Mouse (Mus musculus) CH12.LX (cell line): Measurements from ENCODE around the gene Galnt6. TPM values are rescaled to one million over a fixed set of nuclear protein-coding genes. Genes with fewer than 3 reads are reported as not detected.

Experiments used
- DNase-seq: peaks from one replicate; pipeline ENCODE4 v3.0.0-alpha.2; 2013; ENCODE audit errors: extremely low read depth
- H3K27ac ChIP-seq: 2 replicates; pipeline ENCODE4 v1.5.1; 2012; ENCODE audit warnings: low read depth, mild to moderate bottlenecking, control low read depth, moderate library complexity; ENCODE audit not compliant: insufficient read depth
- H3K27me3 ChIP-seq: replicated peaks from 2 replicates; pipeline ENCODE3; 2012; ENCODE audit warnings: inconsistent platforms
- H3K36me3 ChIP-seq, 2 experiments: replicated peaks in 1 of 2; 2 replicates each; pipeline versions ENCODE3 to v1.6.1; 2012; ENCODE audit warnings: inconsistent platforms in 1 of 2, low read length in 1 of 2, mild to moderate bottlenecking in 1 of 2, mixed read lengths in 1 of 2, moderate library complexity in 1 of 2; ENCODE audit not compliant: control insufficient read depth in 1 of 2, insufficient read depth in 1 of 2
- H3K4me1 ChIP-seq, 2 experiments: 2 replicates each; pipeline ENCODE4 v1.6.1; 2012; ENCODE audit warnings: inconsistent platforms in 1 of 2, moderate library complexity in 1 of 2; ENCODE audit not compliant: insufficient read depth in 2 of 2, control insufficient read depth in 1 of 2
- H3K4me2 ChIP-seq: 2 replicates; pipeline ENCODE4 v1.6.1; 2012; ENCODE audit warnings: low read depth, mild to moderate bottlenecking, control low read depth; ENCODE audit not compliant: poor library complexity, insufficient read depth, severe bottlenecking
- H3K4me3 ChIP-seq, 3 experiments: fragments of 150-350 bp in 1 of 3; sonication (generic) in 1 of 3; replicated peaks in 1 of 3; 2 replicates each; pipeline versions ENCODE3 to v1.5.1; 2011 to 2012; ENCODE audit warnings: low read depth in 2 of 3, low read length in 2 of 3, mild to moderate bottlenecking in 2 of 3, moderate library complexity in 2 of 3, control low read depth in 1 of 3, improper control_type of control experiment in 1 of 3, inconsistent platforms in 1 of 3, mixed read lengths in 1 of 3; ENCODE audit not compliant: poor library complexity in 1 of 3
- H3K79me2 ChIP-seq: replicated peaks from 2 replicates; pipeline ENCODE4 v1.6.1; 2012; ENCODE audit warnings: mild to moderate bottlenecking, moderate library complexity; ENCODE audit not compliant: control insufficient read depth, poor library complexity, insufficient read depth, severe bottlenecking; ENCODE audit errors: extremely low read depth
- H3K9ac ChIP-seq: 2 replicates; pipeline ENCODE4 v1.6.1; 2012; ENCODE audit warnings: low read depth, mild to moderate bottlenecking, control low read depth, moderate library complexity; ENCODE audit not compliant: insufficient read depth
- H3K9me3 ChIP-seq: replicated peaks from 2 replicates; pipeline ENCODE3; 2012; ENCODE audit warnings: low read length, inconsistent platforms, mixed read lengths
- BHLHE40 ChIP-seq: IDR thresholded peaks from 2 replicates; pipeline ENCODE4 v1.6.1; 2011; ENCODE audit warnings: mild to moderate bottlenecking, low read depth, low read length, improper control_type of control experiment
- CHD1 ChIP-seq: IDR thresholded peaks from 2 replicates; pipeline ENCODE4 v1.6.1; 2012; ENCODE audit warnings: low read depth, low read length, improper control_type of control experiment, inconsistent platforms
- CHD2 ChIP-seq: IDR thresholded peaks from 2 replicates; pipeline ENCODE4 v1.6.1; 2011; ENCODE audit warnings: low read length, improper control_type of control experiment
- CTCF ChIP-seq, 2 experiments: IDR thresholded peaks in 1 of 2; conservative IDR thresholded peaks in 1 of 2; 2 replicates each; pipeline ENCODE4 v1.5.1; 2011 to 2012; ENCODE audit warnings: low read depth in 2 of 2, low read length in 2 of 2, improper control_type of control experiment in 1 of 2, inconsistent platforms in 1 of 2, mild to moderate bottlenecking in 1 of 2, moderate library complexity in 1 of 2
- E2F4 ChIP-seq: IDR thresholded peaks from 2 replicates; pipeline ENCODE4 v1.6.1; 2011; ENCODE audit warnings: low read depth, low read length, improper control_type of control experiment; ENCODE audit not compliant: insufficient replicate concordance
- ELF1 ChIP-seq: IDR thresholded peaks from 2 replicates; pipeline ENCODE4 v1.6.1; 2014; ENCODE audit warnings: low read depth, mild to moderate bottlenecking, inconsistent platforms, low read length, improper control_type of control experiment
- EP300 ChIP-seq: IDR thresholded peaks from 2 replicates; pipeline ENCODE4 v1.6.1; 2011; ENCODE audit warnings: low read length, improper control_type of control experiment
- ETS1 ChIP-seq: conservative IDR thresholded peaks from 2 replicates; pipeline ENCODE4 v1.6.1; 2012; ENCODE audit warnings: low read depth, mild to moderate bottlenecking, inconsistent platforms, low read length, improper control_type of control experiment, moderate library complexity
- GABPA ChIP-seq: IDR thresholded peaks from 2 replicates; pipeline ENCODE4 v1.6.1; 2012; ENCODE audit warnings: low read depth, low read length, improper control_type of control experiment, inconsistent platforms; ENCODE audit not compliant: insufficient replicate concordance
- HCFC1 ChIP-seq: IDR thresholded peaks from 2 replicates; pipeline ENCODE4 v1.6.1; 2012; ENCODE audit warnings: low read depth, mild to moderate bottlenecking, inconsistent platforms, low read length, improper control_type of control experiment
- IRF4 ChIP-seq: IDR thresholded peaks from 2 replicates; pipeline ENCODE4 v1.6.1; 2014; ENCODE audit warnings: low read depth, mild to moderate bottlenecking, inconsistent platforms, low read length, improper control_type of control experiment
- JUN ChIP-seq: IDR thresholded peaks from 2 replicates; pipeline ENCODE4 v1.6.1; 2011; ENCODE audit warnings: low read depth, mild to moderate bottlenecking, low read length, improper control_type of control experiment, moderate library complexity; ENCODE audit not compliant: insufficient read depth
- JUND ChIP-seq: conservative IDR thresholded peaks from 2 replicates; pipeline ENCODE4 v1.6.1; 2011; ENCODE audit warnings: low read depth, low read length, improper control_type of control experiment
- KAT2A ChIP-seq: IDR thresholded peaks from 2 replicates; pipeline ENCODE4 v1.6.1; 2012; ENCODE audit warnings: low read length, improper control_type of control experiment, inconsistent platforms; ENCODE audit not compliant: insufficient replicate concordance
- MAFK ChIP-seq: IDR thresholded peaks from 2 replicates; pipeline ENCODE4 v1.6.1; 2011; ENCODE audit warnings: low read length, improper control_type of control experiment; ENCODE audit not compliant: insufficient replicate concordance
- MAX ChIP-seq: IDR thresholded peaks from 2 replicates; pipeline ENCODE4 v1.6.1; 2011; ENCODE audit warnings: low read length, improper control_type of control experiment
- MAZ ChIP-seq: IDR thresholded peaks from 2 replicates; pipeline ENCODE4 v1.6.1; 2012; ENCODE audit warnings: low read depth, mild to moderate bottlenecking, inconsistent platforms, low read length, improper control_type of control experiment, moderate library complexity
- MEF2A ChIP-seq: IDR thresholded peaks from 2 replicates; pipeline ENCODE4 v1.6.1; 2014; ENCODE audit warnings: low read depth, mild to moderate bottlenecking, inconsistent platforms, low read length, improper control_type of control experiment, borderline replicate concordance
- MXI1 ChIP-seq: IDR thresholded peaks from 2 replicates; pipeline ENCODE4 v1.6.1; 2011; ENCODE audit warnings: mild to moderate bottlenecking, low read depth, low read length, improper control_type of control experiment
- MYC ChIP-seq: IDR thresholded peaks from 2 replicates; pipeline ENCODE4 v1.6.1; 2011; ENCODE audit warnings: low read depth, mild to moderate bottlenecking, improper control_type of control experiment, low read length
- NELFE ChIP-seq: IDR thresholded peaks from 2 replicates; pipeline ENCODE4 v1.6.1; 2011; ENCODE audit warnings: low read depth, low read length, improper control_type of control experiment
- NRF1 ChIP-seq: IDR thresholded peaks from 2 replicates; pipeline ENCODE4 v1.6.1; 2014; ENCODE audit warnings: low read depth, mild to moderate bottlenecking, inconsistent platforms, low read length, improper control_type of control experiment, moderate library complexity
- PAX5 ChIP-seq: IDR thresholded peaks from 2 replicates; pipeline ENCODE4 v1.6.1; 2012; ENCODE audit warnings: low read length, inconsistent platforms, mixed read lengths
- POLR2A ChIP-seq: IDR thresholded peaks from 2 replicates; pipeline ENCODE4 v1.6.1; 2011; ENCODE audit warnings: low read depth, mild to moderate bottlenecking, improper control_type of control experiment, low read length
- POLR2AphosphoS2 ChIP-seq: IDR thresholded peaks from 2 replicates; pipeline ENCODE4 v1.6.1; 2011; ENCODE audit warnings: low read depth, low read length, improper control_type of control experiment
- RAD21 ChIP-seq: IDR thresholded peaks from 2 replicates; pipeline ENCODE4 v1.6.1; 2011; ENCODE audit warnings: low read depth, mild to moderate bottlenecking, low read length, improper control_type of control experiment, moderate library complexity
- RCOR1 ChIP-seq: conservative IDR thresholded peaks from 2 replicates; pipeline ENCODE4 v1.6.1; 2012; ENCODE audit warnings: low read depth, mild to moderate bottlenecking, inconsistent platforms, low read length, improper control_type of control experiment
- SIN3A ChIP-seq: IDR thresholded peaks from 2 replicates; pipeline ENCODE4 v1.6.1; 2012; ENCODE audit warnings: low read length, improper control_type of control experiment, inconsistent platforms
- SMC3 ChIP-seq: IDR thresholded peaks from 2 replicates; pipeline ENCODE4 v1.6.1; 2011; ENCODE audit warnings: low read depth, low read length, improper control_type of control experiment
- TBP ChIP-seq: conservative IDR thresholded peaks from 2 replicates; pipeline ENCODE4 v1.6.1; 2011; ENCODE audit warnings: low read depth, low read length, improper control_type of control experiment
- TCF12 ChIP-seq: IDR thresholded peaks from 2 replicates; pipeline ENCODE4 v1.6.1; 2014; ENCODE audit warnings: low read depth, mild to moderate bottlenecking, inconsistent platforms, low read length, improper control_type of control experiment
- UBTF ChIP-seq: IDR thresholded peaks from 2 replicates; pipeline ENCODE4 v1.6.1; 2012; ENCODE audit warnings: low read depth, mild to moderate bottlenecking, inconsistent platforms, low read length, improper control_type of control experiment, moderate library complexity
- USF1 ChIP-seq: IDR thresholded peaks from 2 replicates; pipeline ENCODE4 v1.6.1; 2014; ENCODE audit warnings: low read depth, mild to moderate bottlenecking, inconsistent platforms, low read length, improper control_type of control experiment
- USF2 ChIP-seq: conservative IDR thresholded peaks from 2 replicates; pipeline ENCODE4 v1.6.1; 2011; ENCODE audit warnings: low read depth, low read length, improper control_type of control experiment
- ZC3H11A ChIP-seq: IDR thresholded peaks from 2 replicates; pipeline ENCODE4 v1.6.1; 2012; ENCODE audit warnings: low read depth, mild to moderate bottlenecking, inconsistent platforms, low read length, improper control_type of control experiment
- ZKSCAN1 ChIP-seq: IDR thresholded peaks from 2 replicates; pipeline ENCODE4 v1.6.1; 2012; ENCODE audit warnings: low read depth, inconsistent platforms, low read length, improper control_type of control experiment, borderline replicate concordance
- ZMIZ1 ChIP-seq: IDR thresholded peaks from 2 replicates; pipeline ENCODE4 v1.6.1; 2012; ENCODE audit warnings: low read depth, mild to moderate bottlenecking, inconsistent platforms, low read length, improper control_type of control experiment
- ZNF384 ChIP-seq: IDR thresholded peaks from 2 replicates; pipeline ENCODE4 v1.6.1; 2012; ENCODE audit warnings: low read depth, low read length, improper control_type of control experiment, inconsistent platforms
- dilution Hi-C: fragments of 300-500 bp; cut with MboI; formaldehyde crosslinking; loops from 2 replicates; pipeline ENCODE4 v1.14.3; 2020; ENCODE audit warnings: low sequenced_read_pairs; ENCODE audit not compliant: extremely low pct_unique_long_range_greater_than_20kb, extremely low pct_ligation_motif_present
- in situ Hi-C: fragments of 300-500 bp; cut with MboI; formaldehyde crosslinking; loops from 3 replicates; pipeline ENCODE4 v1.14.3; 2019; ENCODE audit warnings: low sequenced_read_pairs, low pct_ligation_motif_present, low pct_unique_long_range_greater_than_20kb, mixed read lengths
- polyA plus RNA-seq: library from polyadenylated mRNA; unstranded; fragments of >175 nt; gene quantifications from 2 replicates; pipeline ENCODE4 v1.2.1, GENCODE M21; 2012; ENCODE audit warnings: low read depth; ENCODE audit not compliant: insufficient read length
- total RNA-seq, 2 experiments: library from RNA; depleted of rRNA; stranded (reverse); fragments of 300-350 nt in 1 of 2; fragments of >200 nt in 1 of 2; gene quantifications; 2 replicates each; pipeline ENCODE4 v1.2.3; 2012 to 2014

The Galnt6 gene
- total and polyA plus RNA-seq, 3 experiments, result 0.58 to 5.0 (median 2.0) TPM

- Histone ChIP-seq H3K9ac (peak within 1 kb of the TSS; percentile 85), H3K4me2 (peak within 1 kb of the TSS; percentile 94)
Observed at GRCm38 (mm10) chr15:100669337-100669736, 59.8 kb downstream of the Galnt6 start, which contains the start of gene Bin2. Gene Bin2 (minus strand): TSS chr15:100669553.

GRCm38 (mm10) chr15:100667871-100668545 is 61.2 kb downstream of the Galnt6 start:
- peak overlapping the region; percentile 64 for H3K4me2 ChIP-seq
- no peak for DNase-seq
- H3K79me2 ChIP-seq, result peaks cover 48% of the 10 kb centered on the region
- dilution Hi-C loops, result no loop called here
- no peaks in the 10 kb centered on the region for H3K27me3 ChIP-seq
- peak overlapping the region; percentile 85 for H3K9ac ChIP-seq
- H3K4me3 ChIP-seq, result peak overlapping the region; percentile 61 to 96 (median 84)
- peaks cover 23 to 82% of the 10 kb centered on the region in 2 experiments for H3K4me1 ChIP-seq
- H3K9me3 ChIP-seq, result no peaks in the 10 kb centered on the region
- in situ Hi-C loops, result no loop called here
- H3K27ac ChIP-seq, result peak overlapping the region; percentile 64
- peaks cover 0 to 14% of the 10 kb centered on the region in 2 experiments for H3K36me3 ChIP-seq
- TF ChIP-seq USF1 (no peak), IRF4 (no peak), MEF2A (no peak), RAD21 (no peak), NELFE (no peak), USF2 (no peak), ZNF384 (no peak), CTCF (conservative IDR thresholded peaks at IDR 0.05 in 1 of 2, IDR thresholded peaks at IDR 0.05 in 1 of 2; ENCODE audit: low read depth in 2 of 2, low read length in 2 of 2) (no peak), KAT2A (no peak), GABPA (no peak), MAZ (no peak), TBP (no peak), JUND (no peak), SIN3A (no peak), POLR2A (no peak), CHD1 (no peak), RCOR1 (no peak)

More at GRCm38 (mm10) chr15:100669337-100669736, 59.8 kb downstream of the Galnt6 start, which contains the start of gene Bin2:
- Histone ChIP-seq H3K9me3 (no peaks in the 10 kb centered on the region), H3K27ac (peak within 1 kb of the TSS; percentile 90), H3K36me3 (peaks cover 0 to under 1% of the 10 kb centered on the region in 2 experiments), H3K4me1 (peaks cover 22 to 81% of the 10 kb centered on the region in 2 experiments), H3K79me2 (peaks cover 40% of the 10 kb centered on the region), H3K27me3 (no peaks in the 10 kb centered on the region), H3K4me3 (peak within 1 kb of the TSS; percentile 61 to 96 (median 84))
- in situ Hi-C loops, result no loop called here
- 0 out of 2 replicates have a peak, but pooled peaks have one; percentile 51 for TF ChIP-seq MYC
- no peak for TF ChIP-seq ZNF384
- no peak for TF ChIP-seq MXI1
- TF ChIP-seq CTCF (conservative IDR thresholded peaks at IDR 0.05 in 1 of 2, IDR thresholded peaks at IDR 0.05 in 1 of 2; ENCODE audit: low read depth in 2 of 2, low read length in 2 of 2), result no peak
- TF ChIP-seq CHD1, result no peak
- TF ChIP-seq UBTF, result peak; percentile 81; the same call in 1 of the 2 replicates
- TF ChIP-seq SIN3A, result peak; percentile 63
- TF ChIP-seq POLR2AphosphoS2, result peak; percentile 80; the same call in 1 of the 2 replicates
- peak; percentile 96 for TF ChIP-seq ZMIZ1
- peak; percentile 22; the same call in 1 of the 2 replicates for TF ChIP-seq EP300
- peak; percentile 41 for TF ChIP-seq ETS1
- no peak for TF ChIP-seq BHLHE40
- no peak for TF ChIP-seq MAFK
- TF ChIP-seq SMC3, result no peak
- no peak for TF ChIP-seq GABPA
- TF ChIP-seq KAT2A, result no peak
- peak; percentile 51; the same call in 1 of the 2 replicates for TF ChIP-seq MEF2A
- TF ChIP-seq ZKSCAN1, result no peak
- peak; percentile 96 for TF ChIP-seq MAX
- peak; percentile 65; the same call in 1 of the 2 replicates for TF ChIP-seq TBP
- TF ChIP-seq MAZ, result no peak
- no peak for TF ChIP-seq JUND
- TF ChIP-seq IRF4, result peak; percentile 78; the same call in 1 of the 2 replicates
- peak; percentile 97 for TF ChIP-seq NELFE
- TF ChIP-seq E2F4, result no peak
- TF ChIP-seq ZC3H11A, result no peak
- TF ChIP-seq PAX5, result no peak
- TF ChIP-seq POLR2A, result peak; percentile 98
- peak; percentile 83 for TF ChIP-seq ELF1
- no peak for TF ChIP-seq CHD2
- peak; percentile 22; the same call in 1 of the 2 replicates for TF ChIP-seq RCOR1
- TF ChIP-seq USF2, result no peak
- TF ChIP-seq USF1, result no peak
- no peak for TF ChIP-seq JUN
- TF ChIP-seq NRF1, result peak; percentile 27; the same call in 1 of the 2 replicates
- TF ChIP-seq HCFC1, result peak; percentile 76
- peak; percentile 90 for TF ChIP-seq TCF12
- no peak for TF ChIP-seq RAD21
- dilution Hi-C loops, result no loop called here
- DNase-seq, result peak; percentile 95
